Mouse (Mus musculus): Measurements from ENCODE around the gene Ghr.

Ghr gene

DNA sequence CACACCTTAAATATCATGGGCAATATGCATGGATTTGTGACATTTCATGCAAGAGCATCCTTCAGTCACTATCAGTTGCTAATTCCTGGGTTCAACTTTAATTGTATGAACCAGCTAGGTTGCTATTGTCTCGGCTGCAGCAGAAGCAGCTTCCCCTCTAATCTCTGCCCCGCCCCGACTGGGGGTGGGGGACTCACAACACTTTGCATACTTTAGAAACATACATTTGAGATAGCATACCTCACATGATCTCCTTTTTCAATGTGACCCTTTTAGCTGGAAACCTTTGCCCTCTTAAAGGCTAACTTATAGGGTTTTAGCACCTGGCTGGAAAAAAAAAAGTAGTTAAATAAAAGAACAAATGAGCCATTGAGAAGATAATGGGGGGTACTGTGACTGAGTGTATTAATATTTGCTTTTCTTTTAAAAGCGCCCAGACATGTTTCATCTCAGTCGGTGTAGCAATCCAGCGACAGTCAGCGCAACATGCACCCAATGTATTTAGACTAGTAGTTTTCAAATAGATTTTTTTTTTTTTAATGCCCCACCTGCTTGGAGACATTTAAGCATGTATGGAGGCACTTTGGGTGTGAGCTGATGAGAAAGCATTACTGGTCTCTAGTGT, 137.9 kb downstream of the Ghr start:
- CTCF ChIA-PET: no interaction called here

DNA sequence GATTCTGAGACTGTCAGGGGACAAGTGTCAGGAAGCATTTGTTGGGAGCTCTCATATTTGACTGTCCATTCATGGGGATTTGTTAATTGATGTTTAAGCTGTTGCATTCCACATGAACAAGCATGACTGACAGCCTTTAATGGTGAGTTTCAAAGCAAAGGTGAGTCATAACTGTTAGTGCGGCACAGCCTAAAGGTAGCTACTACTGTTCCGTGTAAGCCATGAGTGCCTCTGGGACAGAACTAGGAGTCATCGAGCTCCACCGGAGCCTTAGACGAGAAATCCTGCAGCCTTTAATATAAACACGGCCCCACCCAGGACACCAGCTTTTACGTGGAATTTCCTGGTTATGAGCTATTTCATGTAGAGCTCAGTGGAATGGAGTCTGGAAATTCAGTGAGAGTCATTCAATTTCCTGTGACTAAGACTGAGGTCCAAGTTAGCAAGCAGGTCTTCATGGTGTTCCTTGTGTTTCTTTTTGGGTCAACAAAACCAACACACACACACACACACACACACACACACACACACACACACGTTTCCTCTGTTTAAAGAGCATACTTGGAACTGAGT, 138.8 kb downstream of the Ghr start:
- CTCF ChIA-PET: no interaction called here

DNA sequence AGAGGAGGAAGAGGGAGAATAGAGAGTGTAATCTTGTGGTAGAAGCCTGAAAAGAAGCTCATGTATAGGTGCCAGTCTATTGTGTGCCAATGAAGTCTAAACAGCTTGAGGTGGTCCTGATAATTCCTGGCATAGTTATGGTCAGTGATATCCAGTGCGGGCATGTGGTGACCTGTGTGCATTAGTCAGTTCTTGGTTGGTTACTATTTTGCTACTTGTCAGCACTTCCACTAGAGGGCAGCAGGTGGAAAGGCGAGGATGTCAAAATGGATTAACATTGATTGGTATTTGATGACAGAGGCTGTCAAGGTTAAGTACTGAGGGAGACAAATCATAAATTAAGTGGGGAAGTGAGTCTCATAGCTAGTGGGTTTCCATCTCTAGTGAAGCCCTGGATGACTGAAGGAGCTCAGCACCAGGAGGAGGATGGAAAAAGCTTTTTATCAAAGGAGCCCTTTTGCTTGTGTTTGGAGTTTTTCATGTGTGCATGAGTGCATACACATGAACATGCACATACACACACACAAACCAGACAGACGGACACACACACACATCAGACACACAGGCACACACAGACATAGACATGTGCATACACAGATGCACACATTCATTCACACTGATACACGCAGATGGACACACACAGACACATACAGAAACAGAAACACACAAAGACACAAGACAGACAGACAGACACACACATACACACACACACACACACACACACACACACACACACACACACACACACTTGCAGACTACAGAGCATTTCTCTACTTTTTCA, 141.6 kb downstream of the Ghr start:
- CTCF ChIA-PET: no interaction called here

DNA sequence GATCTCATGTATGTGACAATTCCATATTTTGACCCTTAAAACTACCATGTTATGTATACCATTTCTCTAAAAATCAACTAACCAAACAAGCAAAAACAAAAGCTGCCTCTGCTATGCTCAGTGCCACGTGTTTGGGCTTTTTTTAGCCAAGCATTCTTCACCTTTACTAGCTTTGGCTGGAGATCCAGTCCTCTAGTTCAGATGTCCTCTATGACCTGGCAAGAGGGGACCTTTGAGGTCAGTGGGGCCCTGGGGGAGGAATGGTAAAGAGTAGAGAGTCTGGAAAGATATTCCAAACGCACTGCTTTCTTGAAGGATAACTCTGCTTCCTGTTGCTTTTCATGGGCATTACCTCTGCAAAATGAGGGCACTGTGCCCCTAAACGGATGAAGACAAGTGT, 145.9 kb downstream of the Ghr start:
- CTCF ChIA-PET: no interaction called here

DNA sequence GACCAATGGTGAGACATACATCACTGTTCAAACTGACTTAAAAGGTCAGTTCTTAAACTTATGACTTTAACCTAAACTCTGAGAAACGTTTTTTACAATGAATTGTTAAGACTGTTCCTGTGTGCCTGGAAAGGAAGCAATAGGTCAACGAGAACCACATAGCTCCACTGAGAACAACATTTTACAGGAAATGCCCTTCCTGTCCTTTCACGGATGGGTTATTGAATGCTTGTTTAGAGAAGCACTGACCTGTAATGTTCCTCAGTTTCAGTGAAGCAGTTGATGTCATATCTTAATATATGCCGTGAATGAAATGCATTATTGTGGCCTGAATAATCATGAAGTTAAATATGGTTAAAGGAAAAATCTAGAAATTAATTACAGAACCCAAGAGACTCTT, 147.7 kb downstream of the Ghr start:
- CTCF ChIA-PET: no interaction called here

DNA sequence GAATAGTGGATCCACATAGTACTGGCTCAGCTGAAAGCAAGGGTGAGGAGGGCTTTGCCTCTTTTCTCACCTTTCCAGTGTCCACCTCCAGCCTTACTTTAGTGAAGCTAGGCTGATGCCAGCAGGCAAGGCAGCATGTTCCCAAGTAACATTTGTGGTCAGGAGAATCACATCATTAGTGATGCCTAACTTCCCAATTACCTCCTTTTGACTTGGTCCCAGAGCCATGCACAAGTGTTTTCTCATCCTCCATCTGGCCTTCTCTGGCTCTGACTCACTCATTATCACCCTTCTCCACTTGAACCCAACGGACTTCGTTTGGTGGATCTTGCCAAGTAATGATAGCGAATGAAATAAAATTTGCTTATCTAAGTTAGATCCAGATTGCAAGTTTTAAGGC, 148.8 kb downstream of the Ghr start:
- CTCF ChIA-PET: interaction anchor here (0.6 kb wide), 1 partner anchor 220 kb away, joined by 3 read pairs; no protein-coding TSS in a partner anchor

DNA sequence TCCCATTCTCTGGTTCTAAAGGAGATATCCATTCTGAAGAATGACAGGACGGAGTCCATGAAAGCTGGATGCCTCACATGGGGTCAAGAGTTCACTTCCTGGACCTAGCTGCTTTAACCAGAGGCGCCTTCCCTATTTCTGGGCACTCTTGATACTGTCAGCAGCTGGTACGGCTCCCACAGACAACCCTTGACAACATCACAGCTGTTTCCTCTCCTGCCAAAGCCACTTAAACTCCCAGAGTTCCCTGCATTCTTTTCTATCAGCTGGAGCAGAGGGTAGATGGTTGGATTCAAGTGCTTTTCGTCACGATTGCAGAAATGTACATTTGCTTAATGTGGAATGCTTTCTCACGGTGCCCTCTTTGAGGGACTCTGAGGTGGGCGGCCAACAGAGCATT, 150.0 kb downstream of the Ghr start:
- CTCF ChIA-PET: no interaction called here

DNA sequence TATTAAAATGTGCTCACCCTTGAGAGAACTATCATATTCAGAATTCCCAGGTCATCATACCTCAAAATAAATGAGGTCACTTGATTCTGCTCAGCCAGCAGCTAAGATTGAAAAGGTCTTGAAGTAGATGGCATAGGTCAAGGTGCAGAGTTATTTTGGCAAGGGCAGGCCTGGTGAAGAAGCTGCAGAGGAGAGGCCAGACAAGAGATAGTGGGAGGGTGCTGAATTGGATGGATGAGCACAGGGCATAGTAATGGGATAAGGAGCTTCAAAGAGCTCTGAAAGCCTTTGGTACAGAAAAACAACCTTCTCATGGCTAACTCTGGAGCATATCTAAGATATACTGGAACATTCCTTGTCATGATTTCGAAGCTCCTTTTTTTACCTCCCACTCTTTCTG, 150.5 kb downstream of the Ghr start:
- CTCF ChIA-PET: no interaction called here

DNA sequence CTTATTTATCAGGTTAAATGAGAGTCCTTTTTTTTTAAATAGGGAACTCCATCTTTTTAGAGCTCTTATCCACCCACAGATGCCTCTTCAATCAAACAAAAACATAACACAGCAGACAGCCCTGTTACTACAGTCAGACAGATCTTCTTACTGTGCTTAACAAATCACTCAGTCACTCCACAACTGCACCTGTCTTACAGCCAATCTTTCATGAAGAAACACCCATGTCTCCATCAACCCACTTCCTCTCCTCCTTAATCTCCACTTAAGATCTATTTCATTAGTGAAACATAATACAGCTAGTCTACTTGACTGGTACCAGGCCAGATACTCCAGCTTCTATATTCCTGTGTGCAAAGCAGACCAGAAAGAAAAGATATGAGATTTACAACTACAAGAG, 153.9 kb downstream of the Ghr start:
- CTCF ChIA-PET: no interaction called here

DNA sequence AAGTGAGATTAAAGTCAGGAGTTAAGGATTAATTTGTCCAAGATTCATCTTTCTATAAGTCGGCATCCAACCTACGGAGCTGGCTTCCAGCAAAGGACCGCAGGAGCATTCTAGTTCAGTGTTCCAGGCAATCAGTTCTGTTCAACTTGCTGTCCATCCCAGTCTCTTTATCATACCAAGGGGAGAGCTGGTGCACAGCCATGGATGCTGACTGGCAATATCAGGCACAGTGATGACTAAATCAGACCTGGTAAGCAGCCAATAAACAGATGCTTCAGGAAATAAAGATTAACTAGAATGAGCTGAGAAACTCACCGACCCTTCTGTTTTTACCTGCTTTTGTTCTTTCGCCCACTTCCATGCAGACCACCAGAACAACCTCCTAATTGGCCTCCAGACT, 154.3 kb downstream of the Ghr start:
- CTCF ChIA-PET: no interaction called here

DNA sequence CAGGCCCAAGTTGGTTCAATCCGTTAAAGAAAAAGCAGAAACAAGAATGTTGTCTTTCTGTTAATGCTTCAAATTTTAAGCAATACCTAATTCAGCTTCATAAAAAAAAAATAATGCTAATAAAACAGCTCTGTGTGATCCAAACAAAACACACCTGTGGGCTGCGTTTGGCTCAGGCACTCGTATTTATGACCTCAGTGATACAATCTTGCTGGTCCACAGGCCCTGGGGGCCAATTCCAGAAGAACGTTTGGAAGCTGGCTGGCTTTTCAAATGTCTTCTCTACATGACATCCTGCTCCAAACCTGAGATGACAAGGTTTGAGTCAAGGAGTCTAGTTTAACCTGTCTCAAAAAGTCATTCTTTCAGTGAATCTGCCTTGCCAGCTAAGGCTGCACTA, 156.9 kb downstream of the Ghr start:
- CTCF ChIA-PET: no interaction called here

DNA sequence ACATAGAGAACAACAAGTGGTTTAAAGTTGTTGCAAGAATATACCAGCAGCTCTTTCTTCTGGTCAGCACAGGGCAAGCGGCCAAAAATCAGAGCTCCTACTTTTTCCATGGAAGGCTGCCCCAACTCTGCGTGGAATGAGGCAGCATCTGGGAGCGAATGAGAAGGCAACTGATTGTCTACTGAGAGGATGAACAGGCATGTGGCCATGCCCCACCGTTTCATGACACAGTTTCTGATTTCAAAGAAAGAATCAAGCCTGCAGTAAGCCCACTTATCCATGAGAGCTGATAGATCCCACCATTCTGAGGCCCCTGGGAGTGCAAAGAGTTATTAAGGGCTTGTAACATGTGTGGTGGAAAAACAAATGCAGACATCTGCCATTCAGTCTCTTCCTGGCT, 160.1 kb downstream of the Ghr start:
- CTCF ChIA-PET: no interaction called here

DNA sequence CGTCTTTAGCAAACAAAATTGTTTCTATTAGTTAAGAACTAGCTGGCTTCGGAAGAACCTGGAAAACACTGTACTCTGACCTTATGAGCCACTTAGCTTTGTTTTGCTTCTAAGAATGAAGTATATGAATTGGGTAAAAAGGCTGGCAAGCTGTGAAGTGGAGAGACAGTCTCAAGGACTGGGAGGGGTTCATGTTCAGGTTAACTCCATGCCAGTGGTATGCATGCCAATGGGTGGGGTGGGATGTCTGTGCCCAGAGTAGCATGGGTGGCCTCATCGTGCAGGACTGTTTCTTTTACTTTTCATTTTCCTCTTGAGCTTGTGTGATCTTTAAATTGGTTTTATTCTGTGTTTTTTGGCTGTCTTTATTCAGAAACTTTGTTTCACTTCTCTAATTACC, 165.6 kb downstream of the Ghr start:
- CTCF ChIA-PET: no interaction called here

DNA sequence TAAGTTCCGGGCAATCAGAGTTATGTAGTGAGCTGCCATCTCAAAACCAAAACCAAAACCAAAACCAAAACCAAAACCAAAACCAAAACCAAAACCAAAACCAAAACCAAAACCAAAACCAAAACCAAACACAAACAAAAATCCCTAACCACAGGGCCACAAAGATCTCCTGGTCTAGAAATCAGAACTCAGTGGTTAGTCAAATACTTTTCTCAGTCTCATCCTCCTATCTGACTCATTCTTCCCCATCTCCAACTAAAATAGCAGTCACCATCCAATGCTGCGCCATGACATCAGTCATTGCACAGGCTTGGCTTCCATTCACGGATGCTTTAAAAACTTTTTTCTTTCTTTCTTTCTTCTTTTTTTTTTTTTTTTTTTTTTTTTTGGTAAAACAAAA, 170.2 kb downstream of the Ghr start:
- CTCF ChIA-PET: no interaction called here

DNA sequence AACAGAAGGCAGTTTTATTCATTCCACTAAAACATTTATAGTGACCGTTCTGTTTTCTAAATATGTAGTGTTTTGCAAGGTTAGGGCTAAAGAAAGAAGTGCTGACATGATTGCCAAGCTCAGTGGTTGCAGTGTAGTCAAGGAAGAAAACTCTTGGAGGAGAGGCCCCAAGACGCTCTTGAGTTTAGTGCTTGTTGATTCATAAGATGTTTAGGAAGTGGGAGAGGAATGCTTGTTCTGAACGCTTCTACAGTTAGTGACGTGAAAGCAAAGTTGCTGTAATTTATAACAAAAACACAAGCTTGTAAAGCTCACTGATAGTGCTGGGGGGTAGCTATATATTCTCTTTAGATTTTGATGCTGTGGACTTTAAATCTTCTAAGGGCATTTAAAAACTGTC, 174.8 kb downstream of the Ghr start:
- CTCF ChIA-PET: no interaction called here

DNA sequence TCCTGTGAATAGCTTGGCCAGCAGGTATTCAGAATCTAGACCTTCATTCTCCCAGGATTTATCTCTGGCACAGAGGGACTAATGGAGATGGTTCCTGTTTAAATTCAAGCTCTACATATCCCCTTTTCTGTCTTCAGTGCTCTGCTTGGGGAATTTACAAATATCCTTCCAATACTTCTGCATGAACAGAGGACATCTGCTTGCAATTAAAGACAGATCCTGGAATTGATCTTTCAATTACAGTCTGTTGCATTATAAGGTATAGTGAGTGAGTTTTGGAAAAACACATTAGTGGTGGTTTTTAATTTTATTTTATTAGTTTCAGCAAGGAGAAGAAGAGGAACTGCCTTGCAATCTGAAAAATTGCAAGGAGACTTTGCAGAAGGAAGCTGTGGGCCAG, 184.1 kb downstream of the Ghr start:
- CTCF ChIA-PET: no interaction called here

DNA sequence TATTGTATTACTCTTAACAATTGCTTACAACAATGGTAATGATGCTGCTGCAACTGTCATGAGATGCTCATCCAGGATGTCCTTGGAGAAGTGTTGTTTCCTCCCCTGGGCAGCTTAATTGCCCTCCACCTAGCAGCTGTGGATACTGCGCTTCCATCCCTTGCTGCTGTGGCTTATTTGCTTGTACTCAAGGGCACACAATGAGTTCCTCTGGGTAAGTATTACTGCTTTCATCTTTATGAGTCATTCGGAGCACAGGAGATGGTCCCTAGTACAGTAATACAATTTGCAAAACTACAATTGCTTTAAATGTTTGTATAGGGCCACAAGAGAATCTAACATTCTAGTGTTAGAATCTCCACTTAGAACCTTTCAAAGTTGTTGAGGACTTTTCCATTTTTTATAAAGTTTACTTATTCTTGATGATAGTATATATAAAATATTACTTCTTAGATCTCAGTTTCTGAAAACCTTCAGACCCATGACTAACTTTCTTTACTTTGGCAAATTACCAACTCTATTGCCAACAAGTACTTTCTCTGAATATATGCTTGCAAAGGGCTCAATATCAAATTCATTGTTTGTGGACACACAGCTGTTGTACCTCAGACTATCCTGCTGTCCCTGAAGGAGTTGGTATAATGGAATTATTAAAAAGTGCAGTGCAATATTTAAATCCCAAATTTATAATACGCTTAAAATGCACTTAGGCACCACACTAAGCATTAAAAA, 185.8 kb downstream of the Ghr start:
- CTCF ChIA-PET: no interaction called here

DNA sequence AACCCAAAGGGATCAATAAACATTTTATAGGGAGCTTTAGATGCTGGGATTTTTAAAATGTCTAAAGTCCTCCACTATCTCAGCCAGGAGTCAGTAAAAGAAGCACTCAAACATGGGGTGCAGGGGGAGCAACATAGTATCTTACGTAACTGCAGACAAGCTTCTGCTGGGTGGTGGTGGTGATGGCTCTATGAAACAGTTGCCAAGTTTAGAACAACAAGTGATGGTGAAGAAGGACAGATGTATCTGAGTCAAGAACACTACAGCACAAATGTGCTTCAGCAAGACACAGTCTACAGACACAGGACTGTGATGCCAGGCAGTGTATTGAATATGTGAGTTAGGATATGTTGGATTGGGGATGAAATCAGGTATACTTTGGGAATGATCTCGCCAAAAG, 187.1 kb downstream of the Ghr start:
- CTCF ChIA-PET: no interaction called here

DNA sequence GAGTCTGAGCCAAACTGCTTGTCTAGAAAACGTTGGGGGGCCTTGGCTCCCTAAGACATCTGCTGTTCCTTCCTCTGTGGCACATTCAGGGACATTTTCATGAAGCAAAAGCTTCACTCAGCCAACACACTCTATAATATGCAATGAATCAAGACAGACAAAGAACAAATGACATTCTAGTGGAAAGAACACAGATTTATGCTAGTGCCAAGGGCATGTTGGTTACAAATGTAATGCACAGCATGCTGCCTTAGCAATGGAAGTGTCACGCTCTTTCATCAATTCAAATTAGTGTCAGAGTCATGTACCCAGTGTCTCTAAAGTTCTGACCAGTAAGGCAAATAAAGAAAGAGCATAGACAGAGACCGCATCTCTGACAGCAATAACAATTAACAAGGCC, 187.6 kb downstream of the Ghr start:
- CTCF ChIA-PET: no interaction called here

DNA sequence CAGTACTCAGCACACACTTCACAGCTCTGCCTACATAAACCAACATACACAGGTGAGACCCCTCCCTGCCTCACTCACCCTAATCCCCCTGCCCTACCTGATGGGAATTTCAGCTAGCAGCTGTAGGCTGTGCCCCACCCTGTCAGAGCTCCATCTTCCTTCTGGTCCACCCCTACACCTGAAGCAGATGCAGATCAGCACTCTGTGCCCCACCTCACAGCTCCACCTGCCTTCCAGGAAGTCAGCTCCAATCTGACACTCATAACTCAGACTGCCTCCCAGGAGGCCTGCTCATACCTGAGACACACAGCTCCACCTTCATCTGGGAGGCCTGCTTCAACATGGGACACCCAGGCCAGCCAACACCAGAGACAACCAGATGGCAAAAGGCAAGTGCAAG, 192.6 kb downstream of the Ghr start:
- CTCF ChIA-PET: no interaction called here

DNA sequence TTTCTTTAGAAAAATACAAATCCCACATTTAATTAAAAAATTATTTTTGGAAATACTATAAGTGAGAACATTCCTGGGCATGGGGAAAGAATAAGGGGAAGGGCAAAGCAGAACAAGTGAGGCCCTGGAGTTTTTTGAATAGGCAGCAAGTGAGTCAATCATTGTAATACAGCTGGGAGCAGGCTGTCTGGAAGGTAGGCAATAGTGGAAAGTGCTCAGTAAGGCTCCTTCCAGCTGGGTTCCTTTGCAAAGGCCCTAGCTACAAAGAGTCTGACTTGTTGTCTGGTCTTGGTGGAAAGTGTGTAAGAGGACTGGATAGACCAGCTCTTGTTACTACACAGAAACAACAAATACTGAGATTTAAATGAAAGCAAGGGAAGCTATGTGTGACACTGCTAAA, 194.3 kb downstream of the Ghr start:
- CTCF ChIA-PET: no interaction called here

DNA sequence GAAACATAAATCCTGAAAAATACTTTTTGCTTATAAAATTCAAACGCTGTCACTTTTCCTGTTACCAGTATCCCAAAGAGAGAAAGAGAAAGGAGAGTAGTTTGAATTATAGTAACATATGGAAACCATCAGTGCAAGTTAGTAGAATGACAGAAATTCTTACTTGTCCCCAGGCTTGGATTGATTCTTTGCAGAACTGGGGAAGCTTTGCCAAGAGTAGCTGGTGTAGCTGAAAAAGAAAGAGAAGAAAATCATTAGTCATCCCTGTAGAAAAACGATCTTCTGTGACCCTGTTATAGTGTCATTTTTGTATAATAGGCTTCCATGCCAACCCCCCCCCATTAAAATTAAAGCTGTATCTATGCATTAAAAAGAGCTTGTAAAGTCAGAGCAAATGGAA, 194.8 kb downstream of the Ghr start:
- CTCF ChIA-PET: no interaction called here

DNA sequence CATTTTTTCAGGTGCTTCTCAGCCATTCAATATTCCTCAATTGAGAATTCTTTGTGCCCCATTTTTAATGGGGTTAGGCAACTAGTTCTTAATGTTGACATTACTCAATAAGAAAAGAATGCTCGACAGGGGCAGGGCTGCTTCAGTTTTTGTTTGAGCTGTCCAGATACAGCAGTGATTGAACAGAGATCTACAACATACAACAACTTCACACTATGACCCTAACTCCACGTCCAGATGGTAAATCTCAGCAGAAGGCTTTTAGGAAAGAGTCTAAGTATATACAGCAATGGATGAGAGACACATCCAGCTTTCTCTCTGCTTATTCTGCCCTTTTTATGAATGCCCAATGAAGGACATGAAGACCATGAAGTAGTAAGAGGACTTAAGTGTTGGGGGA, 199.5 kb downstream of the Ghr start:
- CTCF ChIA-PET: no interaction called here
